Mouse (Mus musculus): Measurements from ENCODE around the gene 0610010K14Rik. TPM values are rescaled to one million over a fixed set of nuclear protein-coding genes. Genes with fewer than 3 reads are reported as not detected.

The 0610010K14Rik gene
- 191 and 199 TPM in 2 replicates for polyA plus RNA-seq (2015; fragmentation: Nextera tagmentation; extraction: Ambion mirVana)

DNA sequence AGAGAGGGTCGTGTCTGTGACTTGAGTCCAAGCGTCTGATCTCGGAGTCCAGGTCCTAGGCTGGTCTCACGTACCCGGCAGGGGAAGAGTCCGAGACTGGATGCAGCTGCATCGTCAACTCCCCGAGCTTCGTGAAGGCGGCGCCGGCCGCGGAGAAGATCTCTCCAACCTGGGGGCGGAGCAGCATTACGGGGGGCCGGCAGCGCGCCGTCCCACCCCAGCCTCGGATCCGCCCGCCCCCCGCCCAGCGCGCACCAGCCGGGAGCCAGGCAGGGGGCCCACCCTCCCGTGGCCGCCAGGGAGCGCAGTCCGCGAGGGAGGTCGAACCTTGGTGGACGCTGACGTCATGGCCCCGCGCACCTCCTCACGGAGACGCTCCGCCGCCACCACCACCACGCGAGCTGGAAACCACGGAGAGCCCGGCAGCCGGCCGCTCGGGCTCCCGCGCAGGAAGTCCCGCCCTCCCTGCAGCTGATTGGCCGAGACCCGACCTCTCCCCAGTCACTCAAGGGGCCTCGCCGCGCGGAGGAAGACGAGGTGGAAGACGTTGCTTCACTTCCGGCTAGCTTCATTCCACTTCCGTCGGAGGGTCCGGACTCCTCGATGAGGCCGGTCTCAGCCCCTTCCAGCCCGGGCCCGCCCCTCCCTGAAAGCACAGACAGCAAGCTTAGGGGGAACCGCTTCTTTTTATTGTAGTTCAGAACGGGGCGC, at the start of gene 0610010K14Rik:
Gene 0610010K14Rik (minus strand): TSS at position 458 of the 711 bp plus-strand sequence.
- H3K36me3 ChIP-seq, result peaks cover 15% of the 10 kb centered on the region
- H3K27me3 ChIP-seq, result no peaks in the 10 kb centered on the region
- H3K9me3 ChIP-seq, result no peaks in the 10 kb centered on the region
- H3K27ac ChIP-seq (replicated peaks), result peak within 1 kb of the TSS; percentile 93
- peaks cover 47% of the 10 kb centered on the region for H3K4me1 ChIP-seq
- H3K4me2 ChIP-seq (replicated peaks), result peak within 1 kb of the TSS; percentile 97
- under 1% methylated on average over 68 of the region's 70 CpGs for WGBS
- peak within 1 kb of the TSS; percentile 81 for H3K4me3 ChIP-seq
- ATAC-seq (replicated peaks), result peak; percentile 94
- H3K9ac ChIP-seq (replicated peaks), result peak within 1 kb of the TSS; percentile 87

- no peak for ATAC-seq (replicated peaks)
- H3K27ac ChIP-seq (replicated peaks), result no peak overlapping the region
- no peak overlapping the region for H3K4me2 ChIP-seq (replicated peaks)
- no peaks in the 10 kb centered on the region for H3K4me1 ChIP-seq
- no peaks in the 10 kb centered on the region for H3K9me3 ChIP-seq
- 83% methylated on average over 5 of the region's 5 CpGs for WGBS
- H3K36me3 ChIP-seq, result no peaks in the 10 kb centered on the region
- no peak overlapping the region for H3K9ac ChIP-seq (replicated peaks)
- no peak overlapping the region for H3K4me3 ChIP-seq
- no peaks in the 10 kb centered on the region for H3K27me3 ChIP-seq
Measured at GRCm38 (mm10) chr11:70285686-70286085, 48.0 kb upstream of the 0610010K14Rik start.

GRCm38 (mm10) chr11:70284757-70285156, 47.0 kb upstream of the 0610010K14Rik start:
- no peaks in the 10 kb centered on the region for H3K36me3 ChIP-seq
- H3K27me3 ChIP-seq, result no peaks in the 10 kb centered on the region
- no peak for ATAC-seq (replicated peaks)
- no peak overlapping the region for H3K4me2 ChIP-seq (replicated peaks)
- no peak overlapping the region for H3K9ac ChIP-seq (replicated peaks)
- no peak overlapping the region for H3K27ac ChIP-seq (replicated peaks)
- H3K4me3 ChIP-seq, result no peak overlapping the region
- 89% methylated on average over 3 of the region's 3 CpGs for WGBS
- no peaks in the 10 kb centered on the region for H3K9me3 ChIP-seq
- no peaks in the 10 kb centered on the region for H3K4me1 ChIP-seq

DNA sequence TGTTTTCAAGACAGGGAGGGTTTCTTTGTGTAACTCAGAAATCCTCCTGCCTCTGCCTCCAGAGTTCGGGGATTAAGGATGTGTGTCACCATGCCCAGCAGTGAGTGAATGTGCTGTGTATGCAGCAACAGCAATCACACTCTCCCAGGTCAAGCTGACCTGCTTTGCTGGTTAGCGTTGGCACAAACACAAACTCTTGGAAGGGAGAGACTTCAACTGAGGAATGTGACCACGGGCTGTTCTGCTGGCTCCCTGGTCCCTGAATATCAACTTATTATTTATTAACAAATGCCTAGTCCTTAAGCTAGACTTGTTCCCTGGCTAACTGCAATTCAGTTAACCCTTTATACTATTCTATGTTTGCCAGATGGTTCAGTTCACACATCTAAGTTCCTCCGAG, 46.0 kb upstream of the 0610010K14Rik start:
- 82% methylated on average over 4 of the region's 4 CpGs for WGBS
- Histone ChIP-seq H3K9ac (replicated peaks) (no peak overlapping the region), H3K36me3 (no peaks in the 10 kb centered on the region), H3K27ac (replicated peaks) (no peak overlapping the region), H3K27me3 (no peaks in the 10 kb centered on the region), H3K4me3 (no peak overlapping the region), H3K4me1 (no peaks in the 10 kb centered on the region), H3K9me3 (no peaks in the 10 kb centered on the region), H3K4me2 (replicated peaks) (no peak overlapping the region)
- no peak for ATAC-seq (replicated peaks)

DNA sequence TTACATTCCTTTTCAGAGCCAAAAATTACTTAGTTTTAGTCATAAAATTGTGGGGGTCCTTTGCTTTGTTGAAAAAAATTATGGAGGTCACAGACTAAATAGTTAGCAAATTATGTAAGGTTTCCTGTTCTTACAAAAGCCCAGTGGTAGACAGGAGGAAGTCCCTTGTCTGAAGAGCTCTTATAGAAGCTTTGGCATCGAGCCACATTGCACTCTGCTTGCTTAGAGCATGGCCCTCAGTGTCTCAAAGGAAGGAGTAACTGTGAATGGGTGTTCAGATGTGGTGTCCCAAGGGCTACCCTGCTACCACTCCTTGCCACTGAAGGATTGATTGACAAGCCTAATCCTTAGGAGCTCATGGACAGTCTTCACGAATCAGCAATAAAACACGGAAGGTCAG, 42.7 kb upstream of the 0610010K14Rik start:
- Histone ChIP-seq H3K4me3 (no peak overlapping the region), H3K4me2 (replicated peaks) (no peak overlapping the region), H3K9ac (replicated peaks) (no peak overlapping the region), H3K9me3 (no peaks in the 10 kb centered on the region), H3K4me1 (no peaks in the 10 kb centered on the region), H3K36me3 (no peaks in the 10 kb centered on the region), H3K27ac (replicated peaks) (no peak overlapping the region), H3K27me3 (no peaks in the 10 kb centered on the region)
- no peak for ATAC-seq (replicated peaks)
- 67% methylated on average over 3 of the region's 3 CpGs for WGBS

DNA sequence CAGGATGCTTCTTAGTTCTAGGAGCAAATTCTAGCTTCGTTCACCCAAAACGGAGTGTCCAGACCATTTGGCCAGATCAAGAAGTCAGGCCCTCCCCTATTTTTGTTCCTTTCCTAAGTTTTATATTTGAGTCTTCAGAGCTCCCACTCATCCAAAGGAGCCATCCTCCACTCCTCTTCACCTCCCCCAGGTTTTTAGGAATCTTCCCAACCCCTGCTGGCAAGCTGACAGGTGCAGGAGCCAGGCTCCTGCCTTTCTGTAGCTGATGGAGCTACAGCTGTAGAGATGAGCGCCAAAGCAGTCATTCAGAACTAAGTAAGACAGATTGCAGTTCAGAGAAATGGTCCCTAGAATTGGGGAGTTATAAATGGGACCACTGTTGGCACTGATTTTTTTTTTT, 41.2 kb upstream of the 0610010K14Rik start:
- no peak overlapping the region for H3K9ac ChIP-seq (replicated peaks)
- H3K36me3 ChIP-seq, result no peaks in the 10 kb centered on the region
- no peak for ATAC-seq (replicated peaks)
- H3K27ac ChIP-seq (replicated peaks), result no peak overlapping the region
- H3K4me1 ChIP-seq, result no peaks in the 10 kb centered on the region
- H3K4me3 ChIP-seq, result no peak overlapping the region
- WGBS, result 86% methylated on average over 3 of the region's 3 CpGs
- H3K4me2 ChIP-seq (replicated peaks), result no peak overlapping the region
- no peaks in the 10 kb centered on the region for H3K9me3 ChIP-seq
- no peaks in the 10 kb centered on the region for H3K27me3 ChIP-seq

DNA sequence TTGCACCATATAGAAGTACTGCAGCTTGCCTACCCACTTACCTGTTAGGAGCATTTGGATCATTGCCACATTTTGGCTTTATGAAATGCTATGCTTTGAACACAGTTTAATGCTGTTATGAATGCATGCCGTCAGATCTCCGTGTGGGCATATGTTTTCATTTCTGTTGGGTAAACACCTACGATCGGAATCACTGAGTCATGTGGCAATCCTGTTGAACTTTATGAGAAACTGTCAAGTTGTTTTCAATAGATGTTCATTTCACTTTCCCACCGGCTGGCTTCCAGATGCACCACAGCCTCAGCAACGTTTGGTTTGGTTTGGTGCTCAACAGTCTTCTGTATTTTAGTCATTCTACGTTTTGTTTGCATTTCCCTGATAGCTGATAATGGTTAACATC, 33.9 kb upstream of the 0610010K14Rik start:
- Histone ChIP-seq H3K4me3 (no peak overlapping the region), H3K9me3 (no peaks in the 10 kb centered on the region), H3K4me1 (no peaks in the 10 kb centered on the region), H3K36me3 (no peaks in the 10 kb centered on the region), H3K27me3 (no peaks in the 10 kb centered on the region), H3K9ac (replicated peaks) (no peak overlapping the region), H3K27ac (replicated peaks) (no peak overlapping the region), H3K4me2 (replicated peaks) (no peak overlapping the region)
- 84% methylated on average over 7 of the region's 7 CpGs for WGBS
- ATAC-seq (replicated peaks), result no peak

DNA sequence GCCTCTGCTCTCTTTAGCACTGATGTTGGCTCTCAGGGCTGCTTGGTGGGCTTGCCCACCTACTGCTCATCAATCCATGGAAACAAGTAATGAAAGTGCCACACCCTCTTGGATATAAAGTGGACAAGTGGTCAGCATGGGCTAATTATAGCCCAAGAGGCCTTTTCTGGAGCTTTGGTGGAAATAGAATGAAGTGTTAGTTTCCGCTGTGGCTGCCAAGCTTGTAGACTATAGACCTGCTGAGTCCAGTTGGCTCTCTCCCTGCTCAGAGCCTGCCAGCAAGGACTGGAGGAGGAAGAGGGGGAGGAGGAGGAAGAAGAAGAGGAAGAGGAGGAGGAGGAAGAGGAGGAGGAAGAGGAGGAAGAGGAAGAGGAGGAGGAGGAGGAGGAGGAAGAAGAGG, 28.7 kb upstream of the 0610010K14Rik start:
- no peaks in the 10 kb centered on the region; the same call in 1 of the 2 replicates for H3K27me3 ChIP-seq
- no peak overlapping the region for H3K27ac ChIP-seq (replicated peaks)
- no peak for ATAC-seq (replicated peaks)
- H3K4me3 ChIP-seq, result no peak overlapping the region
- 77% methylated on average over 1 of the region's 1 CpGs for WGBS
- H3K9ac ChIP-seq (replicated peaks), result no peak overlapping the region
- H3K9me3 ChIP-seq, result no peaks in the 10 kb centered on the region
- H3K4me1 ChIP-seq, result no peaks in the 10 kb centered on the region
- H3K36me3 ChIP-seq, result no peaks in the 10 kb centered on the region
- H3K4me2 ChIP-seq (replicated peaks), result no peak overlapping the region

- H3K4me3 ChIP-seq, result no peak overlapping the region
- no peak overlapping the region for H3K9ac ChIP-seq (replicated peaks)
- WGBS, result 82% methylated on average over 4 of the region's 4 CpGs
- H3K27me3 ChIP-seq, result no peaks in the 10 kb centered on the region; the same call in 1 of the 2 replicates
- H3K36me3 ChIP-seq, result no peaks in the 10 kb centered on the region
- H3K4me1 ChIP-seq, result no peaks in the 10 kb centered on the region
- ATAC-seq (replicated peaks), result no peak
- no peak overlapping the region for H3K4me2 ChIP-seq (replicated peaks)
- no peaks in the 10 kb centered on the region for H3K9me3 ChIP-seq
- no peak overlapping the region for H3K27ac ChIP-seq (replicated peaks)
Measured at GRCm38 (mm10) chr11:70265819-70266218, 28.1 kb upstream of the 0610010K14Rik start.

DNA sequence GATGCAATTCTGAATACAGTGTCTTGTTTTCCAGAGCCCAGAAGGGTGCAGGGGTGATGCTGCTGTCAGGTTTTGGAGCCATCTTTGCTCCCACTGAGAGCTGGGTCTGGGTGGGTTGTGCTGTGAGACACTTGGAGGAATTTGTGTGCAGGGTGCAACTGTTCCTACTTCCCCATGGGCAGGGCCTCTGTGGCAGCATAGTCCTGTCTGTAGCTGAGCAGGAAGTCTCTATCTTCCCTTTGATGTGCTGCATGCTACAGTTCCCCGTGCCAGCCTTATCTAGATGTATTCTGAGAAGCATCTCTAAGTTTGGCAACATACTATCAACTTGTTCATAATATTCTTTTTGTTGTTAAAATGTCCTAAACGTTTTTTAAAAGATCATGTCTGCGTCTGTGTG, 27.5 kb upstream of the 0610010K14Rik start:
- no peak overlapping the region for H3K27ac ChIP-seq (replicated peaks)
- no peaks in the 10 kb centered on the region for H3K9me3 ChIP-seq
- no peak overlapping the region for H3K4me2 ChIP-seq (replicated peaks)
- no peaks in the 10 kb centered on the region for H3K36me3 ChIP-seq
- H3K4me3 ChIP-seq, result no peak overlapping the region
- WGBS, result 61% methylated on average over 3 of the region's 3 CpGs
- ATAC-seq (replicated peaks), result no peak
- H3K27me3 ChIP-seq, result no peaks in the 10 kb centered on the region; the same call in 1 of the 2 replicates
- no peaks in the 10 kb centered on the region for H3K4me1 ChIP-seq
- H3K9ac ChIP-seq (replicated peaks), result no peak overlapping the region

GRCm38 (mm10) chr11:70259035-70259434, 21.3 kb upstream of the 0610010K14Rik start:
- no peaks in the 10 kb centered on the region for H3K4me1 ChIP-seq
- H3K4me2 ChIP-seq (replicated peaks), result no peak overlapping the region
- no peak overlapping the region for H3K9ac ChIP-seq (replicated peaks)
- peaks cover 18% of the 10 kb centered on the region for H3K27me3 ChIP-seq
- WGBS, result 92% methylated on average over 4 of the region's 4 CpGs
- H3K4me3 ChIP-seq, result no peak overlapping the region
- ATAC-seq (replicated peaks), result no peak
- H3K27ac ChIP-seq (replicated peaks), result no peak overlapping the region
- H3K36me3 ChIP-seq, result no peaks in the 10 kb centered on the region
- no peaks in the 10 kb centered on the region for H3K9me3 ChIP-seq

- H3K27ac ChIP-seq (replicated peaks), result no peak within 1 kb of the TSS
- H3K4me1 ChIP-seq, result no peaks in the 10 kb centered on the region
- H3K4me2 ChIP-seq (replicated peaks), result peak within 1 kb of the TSS; percentile 14; the same call in 1 of the 2 replicates
- peak within 1 kb of the TSS; percentile 3; the same call in 1 of the 2 replicates for H3K4me3 ChIP-seq
- H3K36me3 ChIP-seq, result no peaks in the 10 kb centered on the region
- peaks cover 41% of the 10 kb centered on the region for H3K27me3 ChIP-seq
- ATAC-seq (replicated peaks), result no peak
- 1% methylated on average over 25 of the region's 25 CpGs for WGBS
- no peaks in the 10 kb centered on the region for H3K9me3 ChIP-seq
- H3K9ac ChIP-seq (replicated peaks), result no peak within 1 kb of the TSS
Measured at GRCm38 (mm10) chr11:70254931-70255531, 17.3 kb upstream of the 0610010K14Rik start, which contains the start of gene Alox12. Alox12 (minus strand) TSS chr11:70255353.

All from forebrain, embryonic 15.5 days (tissue).